Mouse (Mus musculus) neural tube, embryonic 14.5 days (tissue): ENCODE measurements at regions not wholly inside any gene's neighbourhood (a gene's known extent, or its start where the extent isn't known, plus 50 kb on each side); places are given as distances from the start of the nearest gene placed in this dataset.

Experiments
- ATAC-seq: fragments of 200-750 bp; cut with Nextera tagmentation; 2 replicates; pipeline ENCODE4 v1.8.0; 2017; ENCODE audit warnings: low read depth, mild to moderate bottlenecking, moderate TSS enrichment, moderate library complexity
- H3K27ac ChIP-seq: fragments of 300-500 bp; sonication (generic); 2 replicates; pipeline ENCODE4 v1.5.1; 2014; ENCODE audit warnings: low read depth, mild to moderate bottlenecking, control low read depth, low read length, moderate library complexity, mixed read lengths
- H3K27me3 ChIP-seq: fragments of 300-500 bp; sonication (generic); 2 replicates; pipeline ENCODE4 v1.6.1; 2014; ENCODE audit warnings: low read length; ENCODE audit not compliant: control insufficient read depth, insufficient read depth
- H3K36me3 ChIP-seq: fragments of 300-500 bp; sonication (generic); 2 replicates; pipeline ENCODE4 v1.6.1; 2014; ENCODE audit warnings: low read length, mixed read lengths; ENCODE audit not compliant: control insufficient read depth, insufficient read depth
- H3K4me1 ChIP-seq: fragments of 300-500 bp; sonication (generic); 2 replicates; pipeline ENCODE4 v1.6.1; 2014; ENCODE audit warnings: low read length; ENCODE audit not compliant: control insufficient read depth, insufficient read depth
- H3K4me2 ChIP-seq: fragments of 300-500 bp; sonication (generic); 2 replicates; pipeline ENCODE4 v1.6.1; 2014; ENCODE audit warnings: mild to moderate bottlenecking, low read depth, low read length, control low read depth
- H3K4me3 ChIP-seq: fragments of 300-500 bp; sonication (generic); 2 replicates; pipeline ENCODE4 v1.5.1; 2014; ENCODE audit warnings: low read depth, low read length, control low read depth, mixed read lengths
- H3K9ac ChIP-seq: fragments of 300-500 bp; sonication (generic); replicated peaks from 2 replicates; pipeline ENCODE4 v1.6.1; 2014; ENCODE audit warnings: low read depth, mild to moderate bottlenecking, control low read depth, low read length, mixed read lengths
- H3K9me3 ChIP-seq: fragments of 300-500 bp; sonication (generic); 2 replicates; pipeline ENCODE4 v1.6.1; 2016; ENCODE audit warnings: low read length; ENCODE audit not compliant: control insufficient read depth
- WGBS: fragments of 180-500 bp; shearing (Covaris S2); extraction: QIAGEN DNeasy Blood & Tissue Kit; methylation state at CpG from one replicate; pipeline ENCODE4 v1.1.7; 2014; 5-methylcytosine and 5-hydroxymethylcytosine counted together

GRCm38 (mm10) chr3:126276008-126276700, 87.3 kb upstream of the Arsj start:
- H3K27ac ChIP-seq: no peak overlapping the region
- no peaks in the 10 kb centered on the region for H3K27me3 ChIP-seq
- H3K9me3 ChIP-seq: no peaks in the 10 kb centered on the region
- no peak overlapping the region for H3K4me2 ChIP-seq
- 57% methylated on average over 3 of the region's 3 CpGs for WGBS
- H3K4me3 ChIP-seq: no peak overlapping the region
- no peak for ATAC-seq
- no peaks in the 10 kb centered on the region for H3K4me1 ChIP-seq
- no peaks in the 10 kb centered on the region for H3K36me3 ChIP-seq
- no peak overlapping the region for H3K9ac ChIP-seq

- peak; percentile 79 for ATAC-seq
- WGBS: 68% methylated on average over 7 of the region's 7 CpGs
- no peak overlapping the region for H3K27ac ChIP-seq
Observed at GRCm38 (mm10) chr3:126284294-126285090, 79.0 kb upstream of the Arsj start.

GRCm38 (mm10) chr3:126292259-126292658, 71.2 kb upstream of the Arsj start:
- Histone ChIP-seq H3K27ac (no peak overlapping the region), H3K4me3 (no peak overlapping the region), H3K4me2 (no peak overlapping the region), H3K4me1 (no peaks in the 10 kb centered on the region), H3K36me3 (no peaks in the 10 kb centered on the region), H3K27me3 (no peaks in the 10 kb centered on the region), H3K9me3 (no peaks in the 10 kb centered on the region), H3K9ac (no peak overlapping the region)
- WGBS: 89% methylated on average over 5 of the region's 5 CpGs
- ATAC-seq: no peak

More at GRCm38 (mm10) chr3:126284294-126285090, 79.0 kb upstream of the Arsj start:
- Histone ChIP-seq H3K27me3 (no peaks in the 10 kb centered on the region), H3K36me3 (no peaks in the 10 kb centered on the region), H3K9ac (no peak overlapping the region), H3K9me3 (no peaks in the 10 kb centered on the region), H3K4me3 (no peak overlapping the region), H3K4me2 (no peak overlapping the region), H3K4me1 (no peaks in the 10 kb centered on the region)

- no peaks in the 10 kb centered on the region for H3K36me3 ChIP-seq
- no peaks in the 10 kb centered on the region for H3K9me3 ChIP-seq
- H3K27ac ChIP-seq: no peak overlapping the region
- H3K27me3 ChIP-seq: no peaks in the 10 kb centered on the region
- H3K4me2 ChIP-seq: no peak overlapping the region
- no peak for ATAC-seq
- H3K4me3 ChIP-seq: no peak overlapping the region
- no peak overlapping the region for H3K9ac ChIP-seq
- no peaks in the 10 kb centered on the region for H3K4me1 ChIP-seq
- WGBS: 86% methylated on average over 1 of the region's 1 CpGs
Observed at GRCm38 (mm10) chr3:126292830-126293229, 70.7 kb upstream of the Arsj start.

- H3K27ac ChIP-seq: no peak overlapping the region
- no peak overlapping the region for H3K4me3 ChIP-seq
- H3K4me2 ChIP-seq: no peak overlapping the region
- no peaks in the 10 kb centered on the region for H3K4me1 ChIP-seq
- H3K36me3 ChIP-seq: no peaks in the 10 kb centered on the region
- no peaks in the 10 kb centered on the region for H3K27me3 ChIP-seq
- no peak for ATAC-seq
- WGBS: 91% methylated on average over 4 of the region's 4 CpGs
- no peaks in the 10 kb centered on the region for H3K9me3 ChIP-seq
- H3K9ac ChIP-seq: no peak overlapping the region
Observed at GRCm38 (mm10) chr3:126293645-126294044, 69.8 kb upstream of the Arsj start.

- WGBS: 88% methylated on average over 1 of the region's 1 CpGs
- H3K36me3 ChIP-seq: no peaks in the 10 kb centered on the region
- H3K9ac ChIP-seq: no peak overlapping the region
- no peak overlapping the region for H3K4me3 ChIP-seq
- ATAC-seq: no peak
- no peaks in the 10 kb centered on the region for H3K9me3 ChIP-seq
- H3K4me2 ChIP-seq: no peak overlapping the region
- H3K27me3 ChIP-seq: no peaks in the 10 kb centered on the region
- H3K27ac ChIP-seq: no peak overlapping the region
- H3K4me1 ChIP-seq: no peaks in the 10 kb centered on the region
Observed at GRCm38 (mm10) chr3:126295932-126296331, 67.6 kb upstream of the Arsj start.

- Histone ChIP-seq H3K27me3 (no peaks in the 10 kb centered on the region), H3K4me2 (no peak overlapping the region), H3K4me1 (no peaks in the 10 kb centered on the region), H3K9ac (no peak overlapping the region), H3K9me3 (no peaks in the 10 kb centered on the region), H3K4me3 (no peak overlapping the region), H3K27ac (no peak overlapping the region), H3K36me3 (no peaks in the 10 kb centered on the region)
- ATAC-seq: no peak
- WGBS: 63% methylated on average over 3 of the region's 3 CpGs
Observed at GRCm38 (mm10) chr3:126299257-126299656, 64.2 kb upstream of the Arsj start.

GRCm38 (mm10) chr3:126308303-126308702, 55.2 kb upstream of the Arsj start:
- Histone ChIP-seq H3K4me3 (no peak overlapping the region), H3K27ac (no peak overlapping the region), H3K4me1 (no peaks in the 10 kb centered on the region), H3K4me2 (no peak overlapping the region), H3K36me3 (no peaks in the 10 kb centered on the region), H3K9me3 (no peaks in the 10 kb centered on the region), H3K27me3 (no peaks in the 10 kb centered on the region), H3K9ac (no peak overlapping the region)
- no peak for ATAC-seq
